Mouse (Mus musculus) stomach, postnatal 0 days (tissue): ENCODE measurements at regions not wholly inside any gene's neighbourhood (a gene's known extent, or its start where the extent isn't known, plus 50 kb on each side); places are given as distances from the start of the nearest gene placed in this dataset.

Experiments used
- CTCF ChIP-seq: IDR thresholded peaks from 2 replicates; pipeline ENCODE4 v1.5.1; 2016; ENCODE audit warnings: antibody characterized with exemption, low read depth, mild to moderate bottlenecking, moderate library complexity
- EP300 ChIP-seq: optimal IDR thresholded peaks from 2 replicates; pipeline ENCODE3; 2016; ENCODE audit warnings: antibody characterized with exemption

GRCm38 (mm10) chr1:98306363-98306762 lies 114.6 kb upstream of the Slco6d1 start:
- TF ChIP-seq CTCF (no peak), EP300 (no peak)
